Mouse (Mus musculus) CH12.LX (cell line): ENCODE results near the gene Rgs3. TPM values are rescaled to one million over a fixed set of nuclear protein-coding genes. Genes with fewer than 3 reads are reported as not detected.

Source experiments
- DNase-seq: peaks from one replicate; pipeline ENCODE4 v3.0.0-alpha.2; 2013; ENCODE audit errors: extremely low read depth
- H3K27ac ChIP-seq: 2 replicates; pipeline ENCODE4 v1.5.1; 2012; ENCODE audit warnings: low read depth, mild to moderate bottlenecking, control low read depth, moderate library complexity; ENCODE audit not compliant: insufficient read depth
- H3K27me3 ChIP-seq: replicated peaks from 2 replicates; pipeline ENCODE3; 2012; ENCODE audit warnings: inconsistent platforms
- H3K36me3 ChIP-seq, 2 experiments: replicated peaks in 1 of 2; 2 replicates each; pipeline versions ENCODE3 to v1.6.1; 2012; ENCODE audit warnings: inconsistent platforms in 1 of 2, low read length in 1 of 2, mild to moderate bottlenecking in 1 of 2, mixed read lengths in 1 of 2, moderate library complexity in 1 of 2; ENCODE audit not compliant: control insufficient read depth in 1 of 2, insufficient read depth in 1 of 2
- H3K4me1 ChIP-seq, 2 experiments: 2 replicates each; pipeline ENCODE4 v1.6.1; 2012; ENCODE audit warnings: inconsistent platforms in 1 of 2, moderate library complexity in 1 of 2; ENCODE audit not compliant: insufficient read depth in 2 of 2, control insufficient read depth in 1 of 2
- H3K4me2 ChIP-seq: 2 replicates; pipeline ENCODE4 v1.6.1; 2012; ENCODE audit warnings: low read depth, mild to moderate bottlenecking, control low read depth; ENCODE audit not compliant: poor library complexity, insufficient read depth, severe bottlenecking
- H3K4me3 ChIP-seq, 3 experiments: fragments of 150-350 bp in 1 of 3; sonication (generic) in 1 of 3; replicated peaks in 1 of 3; 2 replicates each; pipeline versions ENCODE3 to v1.5.1; 2011 to 2012; ENCODE audit warnings: low read depth in 2 of 3, low read length in 2 of 3, mild to moderate bottlenecking in 2 of 3, moderate library complexity in 2 of 3, control low read depth in 1 of 3, improper control_type of control experiment in 1 of 3, inconsistent platforms in 1 of 3, mixed read lengths in 1 of 3; ENCODE audit not compliant: poor library complexity in 1 of 3
- H3K79me2 ChIP-seq: replicated peaks from 2 replicates; pipeline ENCODE4 v1.6.1; 2012; ENCODE audit warnings: mild to moderate bottlenecking, moderate library complexity; ENCODE audit not compliant: control insufficient read depth, poor library complexity, insufficient read depth, severe bottlenecking; ENCODE audit errors: extremely low read depth
- H3K9ac ChIP-seq: 2 replicates; pipeline ENCODE4 v1.6.1; 2012; ENCODE audit warnings: low read depth, mild to moderate bottlenecking, control low read depth, moderate library complexity; ENCODE audit not compliant: insufficient read depth
- H3K9me3 ChIP-seq: replicated peaks from 2 replicates; pipeline ENCODE3; 2012; ENCODE audit warnings: low read length, inconsistent platforms, mixed read lengths
- CHD1 ChIP-seq: IDR thresholded peaks from 2 replicates; pipeline ENCODE4 v1.6.1; 2012; ENCODE audit warnings: low read depth, low read length, improper control_type of control experiment, inconsistent platforms
- CHD2 ChIP-seq: IDR thresholded peaks from 2 replicates; pipeline ENCODE4 v1.6.1; 2011; ENCODE audit warnings: low read length, improper control_type of control experiment
- CTCF ChIP-seq, 2 experiments: IDR thresholded peaks in 1 of 2; conservative IDR thresholded peaks in 1 of 2; 2 replicates each; pipeline ENCODE4 v1.5.1; 2011 to 2012; ENCODE audit warnings: low read depth in 2 of 2, low read length in 2 of 2, improper control_type of control experiment in 1 of 2, inconsistent platforms in 1 of 2, mild to moderate bottlenecking in 1 of 2, moderate library complexity in 1 of 2
- ELF1 ChIP-seq: IDR thresholded peaks from 2 replicates; pipeline ENCODE4 v1.6.1; 2014; ENCODE audit warnings: low read depth, mild to moderate bottlenecking, inconsistent platforms, low read length, improper control_type of control experiment
- JUND ChIP-seq: conservative IDR thresholded peaks from 2 replicates; pipeline ENCODE4 v1.6.1; 2011; ENCODE audit warnings: low read depth, low read length, improper control_type of control experiment
- MAZ ChIP-seq: IDR thresholded peaks from 2 replicates; pipeline ENCODE4 v1.6.1; 2012; ENCODE audit warnings: low read depth, mild to moderate bottlenecking, inconsistent platforms, low read length, improper control_type of control experiment, moderate library complexity
- NRF1 ChIP-seq: IDR thresholded peaks from 2 replicates; pipeline ENCODE4 v1.6.1; 2014; ENCODE audit warnings: low read depth, mild to moderate bottlenecking, inconsistent platforms, low read length, improper control_type of control experiment, moderate library complexity
- POLR2AphosphoS2 ChIP-seq: IDR thresholded peaks from 2 replicates; pipeline ENCODE4 v1.6.1; 2011; ENCODE audit warnings: low read depth, low read length, improper control_type of control experiment
- RAD21 ChIP-seq: IDR thresholded peaks from 2 replicates; pipeline ENCODE4 v1.6.1; 2011; ENCODE audit warnings: low read depth, mild to moderate bottlenecking, low read length, improper control_type of control experiment, moderate library complexity
- RCOR1 ChIP-seq: conservative IDR thresholded peaks from 2 replicates; pipeline ENCODE4 v1.6.1; 2012; ENCODE audit warnings: low read depth, mild to moderate bottlenecking, inconsistent platforms, low read length, improper control_type of control experiment
- SIN3A ChIP-seq: IDR thresholded peaks from 2 replicates; pipeline ENCODE4 v1.6.1; 2012; ENCODE audit warnings: low read length, improper control_type of control experiment, inconsistent platforms
- SMC3 ChIP-seq: IDR thresholded peaks from 2 replicates; pipeline ENCODE4 v1.6.1; 2011; ENCODE audit warnings: low read depth, low read length, improper control_type of control experiment
- UBTF ChIP-seq: IDR thresholded peaks from 2 replicates; pipeline ENCODE4 v1.6.1; 2012; ENCODE audit warnings: low read depth, mild to moderate bottlenecking, inconsistent platforms, low read length, improper control_type of control experiment, moderate library complexity
- ZC3H11A ChIP-seq: IDR thresholded peaks from 2 replicates; pipeline ENCODE4 v1.6.1; 2012; ENCODE audit warnings: low read depth, mild to moderate bottlenecking, inconsistent platforms, low read length, improper control_type of control experiment
- dilution Hi-C: fragments of 300-500 bp; cut with MboI; formaldehyde crosslinking; loops from 2 replicates; pipeline ENCODE4 v1.14.3; 2020; ENCODE audit warnings: low sequenced_read_pairs; ENCODE audit not compliant: extremely low pct_unique_long_range_greater_than_20kb, extremely low pct_ligation_motif_present
- in situ Hi-C: fragments of 300-500 bp; cut with MboI; formaldehyde crosslinking; loops from 3 replicates; pipeline ENCODE4 v1.14.3; 2019; ENCODE audit warnings: low sequenced_read_pairs, low pct_ligation_motif_present, low pct_unique_long_range_greater_than_20kb, mixed read lengths
- polyA plus RNA-seq: library from polyadenylated mRNA; unstranded; fragments of >175 nt; gene quantifications from 2 replicates; pipeline ENCODE4 v1.2.1, GENCODE M21; 2012; ENCODE audit warnings: low read depth; ENCODE audit not compliant: insufficient read length
- total RNA-seq, 2 experiments: library from RNA; depleted of rRNA; stranded (reverse); fragments of 300-350 nt in 1 of 2; fragments of >200 nt in 1 of 2; gene quantifications; 2 replicates each; pipeline ENCODE4 v1.2.3; 2012 to 2014

The Rgs3 gene
- total and polyA plus RNA-seq, 3 experiments = 3.3 to 6.0 (median 3.5) TPM

DNA sequence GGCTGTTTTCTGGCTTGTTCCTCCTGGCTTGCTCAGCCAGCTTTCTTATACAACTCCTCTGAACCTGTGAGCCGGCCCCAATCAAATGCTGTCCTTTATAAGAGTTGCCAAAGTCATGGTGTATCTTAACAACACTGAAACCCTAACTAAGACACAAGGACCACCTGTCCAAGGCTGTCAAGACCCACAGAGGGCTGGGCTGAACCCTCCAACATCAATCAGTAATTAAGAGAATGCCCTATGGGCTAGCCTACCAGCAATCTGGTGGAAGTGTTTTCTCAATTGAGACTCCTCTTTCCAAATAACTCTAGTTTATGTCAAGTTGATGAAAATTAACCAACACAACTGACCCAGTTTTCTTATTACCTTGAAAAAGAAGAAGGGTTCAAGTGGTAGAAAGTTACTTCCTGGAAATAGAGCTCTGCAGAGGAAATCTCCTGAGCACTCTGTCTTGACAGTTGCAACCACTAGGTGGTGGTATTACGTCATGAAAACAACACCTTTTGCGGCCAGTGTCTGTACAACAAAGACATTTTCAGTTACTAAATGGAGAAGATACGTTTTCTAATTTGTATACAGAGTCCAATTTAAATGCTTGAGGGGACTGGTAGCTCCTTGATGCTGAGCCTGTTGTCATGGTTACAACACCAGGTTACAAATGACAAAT is 1.4 kb downstream of the Rgs3 start:
- dilution Hi-C loops = no loop called here
- H3K4me2 ChIP-seq = no peak overlapping the region; the same call in 1 of the 2 replicates

DNA sequence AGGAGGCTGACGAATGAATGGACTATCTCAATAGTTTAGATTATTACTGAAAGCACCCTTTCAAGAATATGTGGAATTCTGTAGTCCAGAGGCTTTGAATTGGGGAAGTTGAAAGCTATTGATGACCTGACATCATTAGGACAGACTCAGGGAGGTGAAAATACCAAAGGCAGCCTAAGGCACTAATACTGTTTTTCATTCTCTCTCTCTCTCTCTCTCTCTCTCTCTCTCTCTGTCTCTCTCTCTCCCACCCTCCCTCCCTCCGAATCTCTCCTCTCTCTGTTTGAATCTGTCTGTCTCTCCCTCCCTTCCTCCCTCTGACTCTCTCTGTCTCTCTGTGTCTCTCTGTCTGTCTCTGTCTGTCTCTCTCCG is 2.0 kb downstream of the Rgs3 start:
- H3K4me2 ChIP-seq = no peak overlapping the region; the same call in 1 of the 2 replicates
- no peak overlapping the region for H3K4me3 ChIP-seq
- H3K9me3 ChIP-seq = no peaks in the 10 kb centered on the region
- no peaks in the 10 kb centered on the region for H3K36me3 ChIP-seq
- dilution Hi-C loops = no loop called here
- H3K27me3 ChIP-seq = no peaks in the 10 kb centered on the region
- H3K27ac ChIP-seq = no peak overlapping the region
- DNase-seq = no peak
- H3K9ac ChIP-seq = no peak overlapping the region
- no peaks in the 10 kb centered on the region for H3K79me2 ChIP-seq
- H3K4me1 ChIP-seq = peaks cover 9 to 17% of the 10 kb centered on the region in 2 experiments
- TF ChIP-seq RCOR1 = no peak
- in situ Hi-C loops = loop anchor here (5.0 kb wide), 2 partner anchors 126 to 196 kb away; no protein-coding TSS in a partner anchor

More for the DNA sequence above, 1.4 kb downstream of the Rgs3 start:
- Histone ChIP-seq H3K4me1 (peaks cover 9 to 17% of the 10 kb centered on the region in 2 experiments), H3K36me3 (no peaks in the 10 kb centered on the region), H3K4me3 (no peak overlapping the region), H3K9me3 (no peaks in the 10 kb centered on the region), H3K79me2 (no peaks in the 10 kb centered on the region), H3K9ac (no peak overlapping the region), H3K27ac (no peak overlapping the region), H3K27me3 (no peaks in the 10 kb centered on the region)
- peak; percentile 89 for DNase-seq
- TF ChIP-seq CHD1 (no peak), ELF1 (peak; percentile 72; the same call in 1 of the 2 replicates), MAZ (no peak), SMC3 (peak; percentile 93), NRF1 (no peak), CHD2 (no peak), JUND (no peak; the same call in 1 of the 2 replicates), SIN3A (no peak), ZC3H11A (peak; percentile 82), POLR2AphosphoS2 (no peak), RAD21 (peak; percentile 99), CTCF (conservative IDR thresholded peaks at IDR 0.05 in 1 of 2, IDR thresholded peaks at IDR 0.05 in 1 of 2; ENCODE audit: low read depth in 2 of 2, low read length in 2 of 2) (peak; percentile 53 to 97), UBTF (no peak)
- in situ Hi-C loops = loop anchor here (5.0 kb wide), 2 partner anchors 126 to 196 kb away; no protein-coding TSS in a partner anchor
